Comparison of ENCODE assay signal across 13 mouse cellular contexts in the genomic region with DNA sequence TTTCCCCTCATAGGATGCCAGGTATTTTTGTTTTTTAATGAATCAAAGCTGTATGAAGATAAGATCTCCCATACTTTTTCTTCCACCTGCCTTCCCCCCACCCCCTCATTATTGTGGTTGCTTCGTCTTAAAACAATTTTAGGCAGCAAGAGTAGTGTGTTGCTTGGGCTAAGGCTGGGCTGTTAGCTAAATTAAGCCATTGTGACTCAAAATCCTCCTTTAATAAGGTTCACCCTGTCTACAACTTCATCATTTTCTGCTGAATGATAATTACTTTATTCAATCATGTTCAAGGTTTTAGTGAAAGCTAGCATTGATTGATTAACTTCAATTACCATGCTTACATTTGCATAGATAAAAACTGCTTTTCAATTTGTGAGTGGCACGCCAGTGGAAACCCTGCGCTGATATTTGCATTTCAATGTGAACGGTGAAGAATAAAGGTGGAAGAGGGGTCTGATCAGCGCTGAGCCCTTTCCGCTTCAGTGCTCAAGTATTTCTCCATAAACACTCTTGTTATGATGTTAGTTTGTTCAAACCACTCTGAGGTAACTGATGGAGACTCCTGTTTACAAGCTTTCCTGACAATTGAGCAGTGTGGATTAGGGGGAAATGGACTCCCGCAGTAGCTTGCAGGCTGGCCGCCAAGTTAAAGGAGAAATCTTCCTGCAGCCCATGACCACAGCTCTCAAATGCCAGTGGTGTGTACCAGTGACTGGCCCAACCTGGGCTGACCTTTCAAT.
DNase-seq lines count a peak whose midpoint lies in the region; ATAC-seq lines count a peak whose summit lies in the region.
"Had no signal": no experiment of that assay in that cellular context is flagged by ENCODE, and none has a peak within 500 bp of the region (broad histone marks: within the 10 kb centered on the region; RNA-seq: fewer than 3 reads in every experiment).

No protein-coding gene starts in this region.

- ATAC-seq in forebrain, embryonic 15.5 days (replicated peaks): peak; percentile 80
- peak; percentile 28 for ATAC-seq in inflammation-experienced regulatory T-cells, adult 6 months
- ATAC-seq in liver, embryonic 12.5 days: no peak

- H3K36me3 ChIP-seq in forebrain, embryonic 15.5 days: no peaks in the 10 kb centered on the region
- no peaks in the 10 kb centered on the region for H3K36me3 ChIP-seq in liver, embryonic 12.5 days
- H3K36me3 ChIP-seq: embryonic facial prominence, embryonic 12.5 days; liver, embryonic 13.5 days had no signal

- H3K4me3 ChIP-seq in forebrain, embryonic 15.5 days: no peak overlapping the region
- H3K4me3 ChIP-seq in liver, embryonic 12.5 days: no peak overlapping the region
- H3K4me3 ChIP-seq: embryonic facial prominence, embryonic 12.5 days; liver, embryonic 13.5 days had no signal

- WGBS in forebrain, embryonic 15.5 days: 4% methylated on average over 8 of the region's 8 CpGs
- WGBS in liver, embryonic 12.5 days (ENCODE audit: insufficient replicate concordance): 51% methylated on average over 8 of the region's 8 CpGs

- no peak overlapping the region for H3K27ac ChIP-seq in forebrain, embryonic 15.5 days (replicated peaks)
- H3K27ac ChIP-seq in liver, embryonic 12.5 days: no peak overlapping the region
- H3K27ac ChIP-seq: embryonic facial prominence, embryonic 12.5 days; liver, embryonic 13.5 days had no signal

- peak overlapping the region; percentile 5; the same call in 1 of the 2 replicates for H3K4me2 ChIP-seq in forebrain, embryonic 15.5 days (replicated peaks)
- no peak overlapping the region for H3K4me2 ChIP-seq in liver, embryonic 12.5 days
- H3K4me2 ChIP-seq: embryonic facial prominence, embryonic 12.5 days; liver, embryonic 13.5 days had no signal

- no peak overlapping the region for H3K9ac ChIP-seq in forebrain, embryonic 15.5 days (replicated peaks)
- H3K9ac ChIP-seq in liver, embryonic 12.5 days: no peak overlapping the region
- H3K9ac ChIP-seq: embryonic facial prominence, embryonic 12.5 days; liver, embryonic 13.5 days had no signal

- peaks cover 43% of the 10 kb centered on the region for H3K4me1 ChIP-seq in forebrain, embryonic 15.5 days
- H3K4me1 ChIP-seq in liver, embryonic 12.5 days: no peaks in the 10 kb centered on the region
- H3K4me1 ChIP-seq: liver, embryonic 13.5 days had no signal

- peak; percentile 9 for DNase-seq in right cerebral cortex, postnatal 4 days
- DNase-seq in right cerebral cortex, postnatal 25 days: no peak
- peak; percentile 26 for DNase-seq in retina, postnatal 1 day
- no peak for DNase-seq in ovary, postnatal 10 days (ENCODE audit: low spot score)
- DNase-seq in cerebellum, postnatal 36 days: no peak
- DNase-seq: adrenal gland, postnatal 25 days; kidney, adult 11 months; liver, embryonic 13.5 days; thymus, adult 2 months had no signal

- no peaks in the 10 kb centered on the region for H3K27me3 ChIP-seq in forebrain, embryonic 15.5 days
- no peaks in the 10 kb centered on the region for H3K27me3 ChIP-seq in liver, embryonic 12.5 days (replicated peaks)
- H3K27me3 ChIP-seq: embryonic facial prominence, embryonic 12.5 days; liver, embryonic 13.5 days had no signal

- no peaks in the 10 kb centered on the region for H3K9me3 ChIP-seq in forebrain, embryonic 15.5 days
- H3K9me3 ChIP-seq in liver, embryonic 12.5 days (replicated peaks): no peaks in the 10 kb centered on the region
- H3K9me3 ChIP-seq: embryonic facial prominence, embryonic 12.5 days; liver, embryonic 13.5 days had no signal

Comparison
In these comparisons a context has a peak if more than half of its experiments do, and no peak if none do; other contexts are left out.
1. DNase-seq: peak in right cerebral cortex, postnatal 4 days (single experiment) and retina, postnatal 1 day (single experiment); none in right cerebral cortex, postnatal 25 days (single experiment), ovary, postnatal 10 days (single experiment) and cerebellum, postnatal 36 days (0 of 2).